Mouse (Mus musculus) thymus, adult 2 months (tissue): ENCODE results near the gene Gm3164.
"Not testable (repeated sequence)": the region's sequence is repeated elsewhere in the genome, so short reads cannot be mapped to it uniquely, and the experiment has no call there.

Source experiments
- CTCF ChIP-seq: fragments of 200-500 bp; IDR thresholded peaks from 2 replicates; pipeline ENCODE4 v1.5.1; 2012; ENCODE audit warnings: mild to moderate bottlenecking, control low read depth, low read length, moderate library complexity, borderline replicate concordance; ENCODE audit not compliant: control insufficient read depth, poor library complexity, insufficient read depth; ENCODE audit errors: extremely low read depth
- POLR2A ChIP-seq: fragments of 200-500 bp; IDR thresholded peaks from 2 replicates; pipeline ENCODE4 v1.6.1; 2012; ENCODE audit warnings: mild to moderate bottlenecking, low read length, control low read depth, moderate library complexity; ENCODE audit not compliant: control insufficient read depth, poor library complexity, insufficient read depth; ENCODE audit errors: extremely low read depth

GRCm38 (mm10) chr14:4385606-4386005, 29.6 kb upstream of the Gm3164 start:
- not testable (repeated sequence) for TF ChIP-seq POLR2A, CTCF
